Mouse (Mus musculus) limb, embryonic 11.5 days (tissue): Measurements from ENCODE around the gene Klk1b16. TPM values are rescaled to one million over a fixed set of nuclear protein-coding genes. Genes with fewer than 3 reads are reported as not detected.
"Not testable (repeated sequence)": the region's sequence is repeated elsewhere in the genome, so short reads cannot be mapped to it uniquely, and the experiment has no call there.

Experiments
- ATAC-seq: fragments of 200-750 bp; cut with Nextera tagmentation; 2 replicates; pipeline ENCODE4 v1.8.0; 2017; ENCODE audit warnings: low read depth; ENCODE audit not compliant: insufficient number of reproducible peaks, low FRiP score, low TSS enrichment
- DNase-seq: peaks from one replicate; pipeline ENCODE4 v3.0.0-alpha.2; 2015; ENCODE audit warnings: low spot score
- H3K27ac ChIP-seq: fragments of 300-500 bp; sonication (generic); replicated peaks from 2 replicates; pipeline ENCODE4 v1.5.1; 2014; ENCODE audit warnings: low read depth, mild to moderate bottlenecking, low read length
- H3K27me3 ChIP-seq: fragments of 300-500 bp; sonication (generic); 2 replicates; pipeline ENCODE4 v1.6.1; 2014; ENCODE audit warnings: mild to moderate bottlenecking, low read length, mixed read lengths; ENCODE audit not compliant: control insufficient read depth, insufficient read depth
- H3K36me3 ChIP-seq: fragments of 300-500 bp; sonication (generic); 2 replicates; pipeline ENCODE4 v1.6.1; 2014; ENCODE audit warnings: mild to moderate bottlenecking, low read length, moderate library complexity, mixed read lengths; ENCODE audit not compliant: control insufficient read depth, insufficient read depth
- H3K4me1 ChIP-seq: fragments of 300-500 bp; sonication (generic); 2 replicates; pipeline ENCODE4 v1.6.1; 2014; ENCODE audit warnings: low read length, mixed read lengths; ENCODE audit not compliant: control insufficient read depth, insufficient read depth
- H3K4me2 ChIP-seq: fragments of 300-500 bp; sonication (generic); 2 replicates; pipeline ENCODE4 v1.6.1; 2014; ENCODE audit warnings: low read depth, mild to moderate bottlenecking, moderate library complexity; ENCODE audit not compliant: severe bottlenecking
- H3K4me3 ChIP-seq: fragments of 300-500 bp; sonication (generic); 2 replicates; pipeline ENCODE4 v1.5.1; 2014; ENCODE audit warnings: low read depth, low read length
- H3K9ac ChIP-seq: fragments of 300-500 bp; sonication (generic); 2 replicates; pipeline ENCODE4 v1.6.1; 2014; ENCODE audit warnings: mild to moderate bottlenecking, low read length
- H3K9me3 ChIP-seq: fragments of 300-500 bp; sonication (generic); 2 replicates; pipeline ENCODE4 v1.6.1; 2016; ENCODE audit warnings: low read length; ENCODE audit not compliant: control insufficient read depth
- WGBS: fragments of 180-500 bp; shearing (Covaris S2); extraction: QIAGEN DNeasy Blood & Tissue Kit; methylation state at CpG from one replicate; pipeline ENCODE4 v1.1.7; 2014; 5-methylcytosine and 5-hydroxymethylcytosine counted together
- polyA plus RNA-seq: library from polyadenylated mRNA; unstranded; fragments of >200 nt; fragmentation: Nextera tagmentation; extraction: Ambion mirVana; gene quantifications from 2 replicates; pipeline ENCODE4 v1.2.1, GENCODE M21; 2014

Klk1b16 gene
- not detected in 2 replicates for polyA plus RNA-seq

- Histone ChIP-seq H3K9me3 (no peaks in the 10 kb centered on the region), H3K27ac (no peak within 1 kb of the TSS), H3K4me1 (no peaks in the 10 kb centered on the region), H3K4me2 (no peak within 1 kb of the TSS), H3K9ac (no peak within 1 kb of the TSS), H3K27me3 (no peaks in the 10 kb centered on the region), H3K36me3 (no peaks in the 10 kb centered on the region), H3K4me3 (no peak within 1 kb of the TSS)
- ATAC-seq = no peak
- DNase-seq = no peak
- 89% methylated on average over 3 of the region's 3 CpGs for WGBS
These were observed at the start of gene Klk1b16 for GRCm38 (mm10) chr7:44136467-44136866. TSS of gene Klk1b16 (plus strand) at chr7:44136767.

- Histone ChIP-seq H3K4me3 (no peak overlapping the region), H3K4me1 (no peaks in the 10 kb centered on the region), H3K27me3 (no peaks in the 10 kb centered on the region), H3K27ac (no peak overlapping the region), H3K9ac (no peak overlapping the region), H3K9me3 (no peaks in the 10 kb centered on the region), H3K36me3 (no peaks in the 10 kb centered on the region), H3K4me2 (no peak overlapping the region)
- ATAC-seq (no peak), DNase-seq (no peak)
- 96% methylated on average over 1 of the region's 1 CpGs for WGBS
These were observed 40.5 kb upstream of the Klk1b16 start for GRCm38 (mm10) chr7:44096111-44096510.

- not testable (repeated sequence) for H3K9ac ChIP-seq, H3K9me3 ChIP-seq, DNase-seq, ATAC-seq, H3K27ac ChIP-seq, H3K4me2 ChIP-seq, H3K36me3 ChIP-seq, H3K27me3 ChIP-seq, H3K4me3 ChIP-seq, H3K4me1 ChIP-seq
- 81% methylated on average over 3 of the region's 3 CpGs for WGBS
These were observed 34.5 kb upstream of the Klk1b16 start, which contains the start of gene Klk1b21 for GRCm38 (mm10) chr7:44102028-44102427. TSS of gene Klk1b21 (plus strand) at chr7:44102328.

GRCm38 (mm10) chr7:44112373-44112772 is 24.2 kb upstream of the Klk1b16 start, which contains the start of gene Klk1b22:
TSS of gene Klk1b22 (plus strand) at chr7:44112673.
- DNase-seq (no peak), ATAC-seq (no peak)
- WGBS = 65% methylated on average over 4 of the region's 4 CpGs
- no peak within 1 kb of the TSS for H3K4me3 ChIP-seq
- H3K9me3 ChIP-seq = no peaks in the 10 kb centered on the region
- no peak within 1 kb of the TSS for H3K27ac ChIP-seq
- H3K4me2 ChIP-seq = no peak within 1 kb of the TSS
- H3K4me1 ChIP-seq = no peaks in the 10 kb centered on the region
- H3K9ac ChIP-seq = no peak within 1 kb of the TSS
- H3K36me3 ChIP-seq = no peaks in the 10 kb centered on the region
- H3K27me3 ChIP-seq = no peaks in the 10 kb centered on the region

- no peak overlapping the region for H3K27ac ChIP-seq
- H3K4me1 ChIP-seq = no peaks in the 10 kb centered on the region
- WGBS = 90% methylated on average over 6 of the region's 6 CpGs
- H3K36me3 ChIP-seq = no peaks in the 10 kb centered on the region
- DNase-seq (no peak), ATAC-seq (no peak)
- H3K9ac ChIP-seq = no peak overlapping the region
- H3K27me3 ChIP-seq = no peaks in the 10 kb centered on the region
- H3K4me3 ChIP-seq = no peak overlapping the region
- H3K4me2 ChIP-seq = no peak overlapping the region
- H3K9me3 ChIP-seq = no peaks in the 10 kb centered on the region
These were observed 13.1 kb upstream of the Klk1b16 start for GRCm38 (mm10) chr7:44123445-44123844.

- no peak overlapping the region for H3K4me3 ChIP-seq
- no peak for ATAC-seq
- H3K4me1 ChIP-seq = no peaks in the 10 kb centered on the region
- no peak for DNase-seq
- H3K9ac ChIP-seq = no peak overlapping the region
- no peaks in the 10 kb centered on the region for H3K9me3 ChIP-seq
- WGBS = 84% methylated on average over 9 of the region's 9 CpGs
- no peaks in the 10 kb centered on the region for H3K27me3 ChIP-seq
- no peaks in the 10 kb centered on the region for H3K36me3 ChIP-seq
- H3K4me2 ChIP-seq = no peak overlapping the region
- no peak overlapping the region for H3K27ac ChIP-seq
These were observed 42.9 kb downstream of the Klk1b16 start for GRCm38 (mm10) chr7:44179299-44180045.

- H3K9ac ChIP-seq, H3K27me3 ChIP-seq, H3K4me2 ChIP-seq, H3K9me3 ChIP-seq, H3K4me3 ChIP-seq, H3K27ac ChIP-seq, DNase-seq, H3K36me3 ChIP-seq, ATAC-seq, H3K4me1 ChIP-seq: not testable (repeated sequence)
- WGBS = 65% methylated on average over 8 of the region's 8 CpGs
These were observed 49.9 kb downstream of the Klk1b16 start for GRCm38 (mm10) chr7:44186516-44186915.

- ATAC-seq, H3K4me2 ChIP-seq, DNase-seq, H3K27me3 ChIP-seq, H3K36me3 ChIP-seq, H3K27ac ChIP-seq, H3K4me1 ChIP-seq, H3K9ac ChIP-seq, H3K9me3 ChIP-seq, H3K4me3 ChIP-seq: not testable (repeated sequence)
These were observed 51.4 kb downstream of the Klk1b16 start, which contains the start of gene Klk1b24 for GRCm38 (mm10) chr7:44187936-44188335. TSS of gene Klk1b24 (plus strand) at chr7:44188236.
